Mouse (Mus musculus) urinary bladder, postnatal 4 days (tissue): ENCODE data around the gene Wdr6.

ENCODE experiments used
- DNase-seq, 2 experiments: peaks; one replicate each; pipeline ENCODE4 v3.0.0; 2021 to 2022; ENCODE audit warnings: low spot score in 2 of 2

Wdr6 gene

DNA sequence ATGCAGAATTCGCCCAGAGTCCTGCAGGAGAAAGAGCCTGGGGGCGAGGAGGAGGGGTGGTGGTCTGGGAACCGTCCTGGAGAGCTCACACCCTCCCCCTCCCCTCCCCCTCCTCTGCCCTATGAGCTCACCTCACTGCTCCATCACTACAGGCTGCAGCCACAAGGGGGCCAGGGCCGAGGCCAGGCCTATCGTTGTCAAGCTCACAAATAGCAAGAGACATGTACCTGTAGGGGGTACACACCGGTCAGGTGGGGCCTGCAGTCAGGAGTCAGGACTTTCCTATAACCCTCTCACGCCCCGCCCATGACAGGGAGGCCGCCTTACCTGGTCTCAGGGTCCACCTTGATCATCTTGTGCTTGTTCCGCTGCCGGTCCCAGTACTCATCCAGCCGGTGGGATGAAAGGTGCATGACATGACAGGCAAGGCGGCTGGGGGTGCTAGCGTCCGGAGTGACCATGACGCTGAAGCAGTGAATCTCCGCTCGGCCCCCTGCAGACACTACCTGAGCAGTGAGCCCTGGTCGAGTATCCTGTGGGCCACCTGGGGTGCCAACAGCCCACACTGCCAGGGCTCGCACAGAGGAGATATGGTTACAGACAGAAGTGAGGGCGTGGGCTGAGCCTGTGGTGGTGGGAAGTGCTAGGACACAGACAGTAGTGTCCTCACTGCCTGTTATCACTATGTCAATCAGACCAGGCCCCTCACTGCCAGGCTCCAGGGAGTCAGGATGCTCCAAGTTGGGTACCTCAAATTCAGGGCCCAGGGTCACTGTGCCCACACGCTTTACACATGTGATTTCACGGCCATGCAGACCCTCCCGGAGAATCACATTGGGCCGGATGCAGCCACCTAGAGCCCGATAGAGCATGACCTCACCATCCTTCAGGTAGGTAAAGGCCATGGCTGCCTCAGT, 4.5 kb downstream of the Wdr6 start:
- peak; percentile 58 to 79 for DNase-seq

GRCm38 (mm10) chr9:108572321-108572720, 6.2 kb downstream of the Wdr6 start:
- no peak for DNase-seq

DNA sequence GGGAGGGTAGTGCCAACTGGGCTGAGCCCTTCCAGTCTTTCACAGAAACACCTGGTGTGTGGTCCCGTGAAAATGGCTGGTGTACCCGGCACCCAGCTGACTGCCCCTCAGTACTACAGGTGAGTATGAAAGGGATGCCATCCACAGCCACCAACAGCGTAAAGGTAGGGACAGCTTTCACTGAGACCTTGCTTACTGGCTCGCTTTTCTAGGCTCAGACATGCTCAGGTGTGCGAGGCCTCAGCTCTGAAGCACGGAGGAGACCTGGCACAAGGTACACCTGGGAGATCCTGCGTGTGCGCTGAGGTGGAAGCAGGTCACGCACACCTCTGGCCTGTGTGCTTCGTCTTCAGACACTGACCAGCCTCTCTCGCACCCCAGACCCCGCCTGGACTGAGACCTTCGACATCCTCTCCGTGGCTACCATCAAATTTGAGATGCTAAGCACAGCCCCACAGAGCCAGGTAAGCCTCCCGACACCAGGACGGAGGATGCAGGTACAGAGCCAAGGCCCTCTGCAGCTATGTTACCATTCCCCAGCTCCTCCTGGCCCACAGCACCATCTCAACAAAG, 7.1 kb downstream of the Wdr6 start:
- DNase-seq = no peak

DNA sequence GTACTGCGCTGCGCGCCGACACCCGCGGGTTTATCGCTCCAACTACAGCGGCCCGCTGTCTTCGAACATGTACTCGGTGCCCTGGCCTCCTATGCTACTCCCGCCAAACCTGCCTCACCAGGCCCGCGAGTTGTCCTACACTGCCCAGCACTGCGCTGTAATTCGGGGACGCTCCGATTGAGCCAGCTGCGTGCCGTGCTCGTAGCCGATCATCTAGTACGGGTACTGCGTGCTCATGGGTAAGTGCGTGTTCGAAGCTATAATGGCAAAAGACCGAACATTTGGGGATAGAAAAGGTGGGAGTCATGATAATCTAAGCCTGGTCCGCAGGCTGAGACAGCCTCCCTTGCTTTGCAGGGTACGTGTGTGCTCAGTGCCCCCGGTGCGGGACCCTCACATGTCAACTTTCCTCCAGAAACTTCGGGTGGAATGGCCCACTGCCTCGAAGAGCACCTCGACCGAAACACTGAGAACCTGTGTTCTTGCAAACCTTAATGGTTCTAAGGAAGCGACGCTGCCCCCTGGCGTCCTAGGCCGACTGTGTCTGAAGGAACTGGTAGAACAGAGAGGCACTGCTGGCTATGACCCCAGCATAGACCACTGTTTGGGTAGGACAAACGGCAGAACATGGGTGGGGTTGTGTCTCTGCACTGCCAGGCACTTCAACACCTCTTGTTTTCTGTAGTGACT, 8.2 kb downstream of the Wdr6 start:
- DNase-seq = peak; percentile 62 to 86

DNA sequence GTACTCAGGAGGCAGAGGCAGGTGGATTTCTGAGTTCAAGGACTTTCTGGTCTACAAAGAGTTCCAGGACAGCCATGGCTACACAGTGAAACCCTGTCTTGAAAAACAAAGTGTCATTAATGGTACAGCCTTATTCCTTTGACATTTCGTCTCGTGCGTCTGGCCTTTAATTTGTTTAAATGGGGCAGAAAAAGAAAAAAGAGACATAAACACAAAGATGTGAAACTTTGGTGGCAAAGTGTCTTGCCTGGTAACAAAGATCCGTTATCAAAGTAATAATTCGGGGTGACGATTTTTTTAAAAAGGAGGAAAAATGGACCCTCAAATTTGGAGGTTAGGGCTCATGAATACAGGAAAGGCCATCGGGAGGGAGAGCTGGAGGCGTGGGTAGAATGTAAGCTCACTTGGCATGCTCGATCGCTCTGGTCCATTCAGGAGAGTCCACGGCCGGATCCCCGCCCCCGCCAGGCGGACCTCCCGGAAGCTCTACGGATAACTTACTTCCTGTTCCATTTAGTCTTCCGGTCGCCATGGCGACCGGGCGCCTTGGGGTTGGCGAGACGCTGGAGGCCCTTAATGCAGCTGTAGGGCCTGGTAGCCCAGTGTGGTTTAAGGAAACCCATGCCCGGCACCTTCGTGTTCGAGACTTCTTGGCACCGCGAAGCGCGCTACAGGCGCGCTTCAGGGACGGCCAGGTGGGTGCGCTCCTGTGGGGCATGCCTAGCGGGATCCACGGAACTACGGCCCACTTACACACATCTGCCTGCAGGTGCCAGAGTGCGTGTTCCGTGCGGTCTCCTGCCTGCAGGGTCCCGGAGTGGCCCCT, 8.9 kb downstream of the Wdr6 start, which contains the start of gene Dalrd3:
Gene Dalrd3, plus strand, starts transcription at position 506 of the 826 bp plus-strand sequence.
- DNase-seq = peak; percentile 86 to 90

- no peak for DNase-seq
Observed at GRCm38 (mm10) chr9:108568511-108568921, 10.0 kb downstream of the Wdr6 start.

DNA sequence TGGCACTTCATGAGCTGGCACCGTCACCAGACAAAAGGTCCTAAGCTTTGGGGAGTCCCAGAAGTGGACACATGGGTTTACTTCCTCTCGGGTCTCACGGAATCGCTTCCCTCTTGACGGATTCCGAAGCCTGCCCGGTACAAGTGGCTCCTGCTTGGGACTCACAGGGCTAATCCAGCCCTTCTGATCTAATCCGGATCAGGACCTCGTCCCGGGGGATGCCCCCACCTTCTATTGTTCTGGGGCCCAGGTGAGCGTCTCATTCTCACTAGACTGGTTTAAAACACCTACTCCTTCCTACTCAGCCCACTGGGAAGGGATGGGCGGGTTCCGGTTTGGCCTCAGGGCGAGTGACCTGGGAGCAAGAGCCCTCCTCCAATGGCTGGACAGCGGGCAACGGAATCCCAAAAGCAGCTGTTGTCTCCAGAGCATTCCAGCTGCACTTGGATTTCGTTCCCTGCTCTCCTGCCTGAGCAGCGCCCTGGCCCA, 10.6 kb downstream of the Wdr6 start:
- DNase-seq = no peak

- peak; percentile 91 to 95 for DNase-seq
Observed at GRCm38 (mm10) chr9:108566815-108567776, 11.4 kb downstream of the Wdr6 start, which contains the start of gene Ndufaf3. TSS of gene Ndufaf3 (minus strand) at chr9:108567434.

DNA sequence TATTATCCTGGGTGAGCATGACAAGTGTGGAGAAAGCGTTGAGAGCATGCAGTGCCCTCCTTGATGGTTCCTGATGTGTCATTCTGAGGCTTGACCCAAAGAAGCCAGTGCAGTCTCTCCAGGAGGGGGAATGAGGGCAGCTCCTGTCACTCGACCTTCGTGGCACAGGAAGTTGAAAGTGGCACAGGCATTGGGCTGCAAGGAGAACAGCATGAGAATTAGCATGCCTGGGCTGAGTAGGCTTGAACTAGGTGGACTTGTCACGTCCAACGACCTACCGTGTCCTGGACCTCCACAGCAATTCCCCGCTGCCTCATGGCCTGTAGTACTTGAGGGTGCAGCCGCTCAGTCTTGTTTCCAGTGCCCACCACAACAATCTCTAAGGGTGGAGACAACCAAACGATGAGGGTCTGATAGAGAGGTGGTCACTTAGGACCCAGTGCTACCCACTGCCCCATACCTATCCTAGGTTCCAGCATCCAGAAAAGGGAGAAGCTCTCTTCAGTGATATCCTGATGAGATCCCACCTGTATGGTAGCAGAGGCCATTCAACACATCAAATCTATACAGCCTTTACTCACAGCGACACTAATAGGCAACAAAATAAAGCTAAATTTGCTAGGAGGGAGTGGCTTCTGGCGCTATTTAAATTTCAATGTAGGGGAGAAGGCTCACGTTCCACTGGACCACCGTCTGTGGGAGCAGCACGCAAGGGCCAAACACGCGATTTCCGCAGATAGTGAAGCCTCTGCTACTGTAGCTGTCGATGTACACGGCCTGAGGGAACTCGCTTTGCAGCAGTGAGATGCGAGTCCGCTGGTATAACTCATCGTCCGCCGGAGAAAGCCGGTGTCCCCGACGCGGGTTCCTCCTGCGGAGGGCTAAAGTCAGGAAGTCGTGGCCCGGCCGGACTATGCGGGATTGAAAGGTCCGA, 12.4 kb downstream of the Wdr6 start:
- DNase-seq = no peak

DNA sequence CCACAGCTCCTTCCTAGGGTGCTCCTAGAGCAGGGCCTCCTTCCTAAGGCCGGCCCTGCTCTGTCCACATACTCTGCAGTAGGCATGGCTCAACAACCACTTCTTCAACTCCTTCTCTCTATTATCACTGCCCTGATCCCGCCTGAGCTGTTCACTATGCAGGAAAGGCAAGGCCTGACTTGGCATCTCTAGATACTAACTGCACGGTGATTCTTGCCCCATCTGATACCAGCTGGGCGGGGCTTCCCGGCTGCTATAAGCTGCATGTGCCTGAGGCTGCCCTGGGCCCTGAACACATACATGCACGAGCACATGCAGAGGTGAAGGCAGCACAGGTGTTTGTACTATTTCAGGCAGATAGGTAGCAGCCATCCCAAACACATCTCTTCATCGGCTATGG, 14.4 kb downstream of the Wdr6 start:
- DNase-seq = no peak

- DNase-seq = no peak
Observed at GRCm38 (mm10) chr9:108563671-108564070, 14.9 kb downstream of the Wdr6 start.

DNA sequence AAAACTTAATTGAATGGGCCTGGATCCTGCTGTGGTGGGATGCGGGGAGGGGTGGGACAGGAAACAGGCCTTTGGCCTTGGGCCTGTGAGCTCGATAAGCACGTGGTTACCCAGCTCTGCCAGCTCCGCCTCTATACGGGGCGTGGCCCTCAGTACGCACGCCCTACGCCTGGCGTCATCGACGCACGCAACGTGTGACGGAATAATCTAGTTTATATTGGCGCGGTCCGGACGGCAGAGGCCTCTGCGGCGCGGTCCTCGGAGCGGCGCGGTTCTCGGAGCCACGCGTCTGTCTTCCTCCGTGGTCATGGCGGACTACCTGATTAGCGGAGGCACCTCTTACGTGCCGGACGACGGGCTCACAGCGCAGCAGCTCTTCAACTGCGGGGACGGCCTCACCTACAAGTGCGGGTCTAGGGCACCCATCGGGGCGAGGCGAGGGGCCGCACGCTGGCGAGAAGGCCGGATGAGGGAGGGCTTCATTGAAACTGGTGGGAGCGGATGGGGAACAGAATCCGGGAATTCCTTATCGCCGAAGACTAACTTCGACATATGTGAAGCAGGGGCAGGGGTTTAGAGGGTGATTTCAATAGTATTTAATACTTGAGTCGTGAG, 18.2 kb downstream of the Wdr6 start, which contains the start of gene Impdh2:
Gene Impdh2, plus strand, starts transcription at position 60 of the 615 bp plus-strand sequence.
- DNase-seq = peak; percentile 93

DNA sequence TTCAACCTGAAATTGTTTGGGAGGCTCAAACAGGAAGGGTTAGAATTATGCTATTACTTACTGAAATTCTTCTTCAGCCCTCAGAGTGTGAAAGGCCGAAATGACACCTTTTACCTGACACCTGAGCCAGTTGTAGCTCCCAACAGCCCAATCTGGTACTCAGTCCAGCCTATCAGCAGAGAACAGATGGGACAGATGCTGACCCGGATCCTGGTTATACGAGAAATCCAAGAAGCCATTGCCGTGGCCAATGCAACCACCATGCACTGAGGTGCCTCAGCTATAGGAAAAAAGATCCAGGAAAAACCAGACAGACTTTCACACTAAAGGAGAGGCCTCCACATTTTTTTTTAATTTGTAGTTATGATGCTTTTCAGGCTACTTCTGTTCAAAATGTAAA, 19.4 kb downstream of the Wdr6 start:
- no peak for DNase-seq

DNA sequence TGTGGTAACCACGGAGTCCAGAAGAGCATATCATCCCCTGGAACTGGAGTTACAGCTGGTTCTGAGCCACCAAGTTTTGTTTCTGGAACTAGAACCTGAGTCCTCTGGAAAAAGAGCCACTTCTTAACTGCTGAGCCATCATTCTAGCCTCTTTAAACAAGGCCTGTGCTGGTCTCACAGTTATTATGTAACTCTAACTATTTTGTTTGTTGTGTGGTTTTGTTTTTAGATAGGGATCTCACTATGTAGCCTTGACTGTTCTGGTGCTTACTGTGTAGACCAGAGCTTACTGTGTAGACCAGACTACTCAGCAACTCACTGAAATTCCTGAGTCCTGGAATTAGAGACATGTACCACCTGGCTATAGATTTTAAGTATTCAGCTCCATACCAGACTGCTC, 31.7 kb downstream of the Wdr6 start:
- no peak for DNase-seq

GRCm38 (mm10) chr9:108545986-108546385, 32.6 kb downstream of the Wdr6 start:
- DNase-seq = no peak

DNA sequence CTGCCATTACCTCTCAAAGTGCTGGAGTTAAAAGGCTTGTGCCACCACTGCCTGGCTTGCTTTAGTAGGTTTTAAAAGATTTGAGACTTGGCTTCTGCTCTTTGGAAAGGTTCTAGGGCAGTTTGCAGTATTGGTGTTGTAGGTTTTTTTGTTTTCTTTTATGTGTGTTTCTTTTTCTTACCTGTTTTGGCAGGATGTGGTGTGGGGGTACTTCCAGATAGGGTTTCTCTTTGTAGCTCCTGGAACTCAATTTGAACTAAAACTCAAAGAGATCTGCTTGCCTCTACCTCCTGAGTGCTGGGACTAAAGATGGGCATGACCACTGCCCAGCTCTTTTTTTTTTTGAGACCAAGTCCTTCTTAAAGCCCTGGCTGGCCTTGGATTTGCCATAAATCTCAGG, 37.7 kb downstream of the Wdr6 start:
- no peak for DNase-seq

DNA sequence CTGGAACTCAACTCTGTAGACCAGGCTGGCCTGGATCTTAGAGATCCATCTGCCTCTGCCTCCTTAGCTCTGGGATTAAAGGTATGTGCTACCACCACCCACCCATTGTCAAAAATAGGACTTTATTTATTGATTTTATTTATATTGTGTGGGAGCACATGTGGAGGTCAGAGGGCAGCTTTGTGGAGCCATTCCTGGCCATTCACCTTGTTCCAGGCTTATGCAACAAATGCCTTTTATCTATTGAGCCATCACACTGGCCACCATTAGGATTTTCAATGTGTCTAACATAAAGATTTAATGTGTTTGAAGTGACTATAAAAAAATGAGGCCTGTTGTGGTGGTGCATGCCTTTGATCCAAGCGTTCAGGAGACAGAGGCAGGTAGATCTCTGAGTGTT, 47.0 kb downstream of the Wdr6 start:
- no peak for DNase-seq

GRCm38 (mm10) chr9:108530954-108531353, 47.6 kb downstream of the Wdr6 start:
- no peak for DNase-seq

DNA sequence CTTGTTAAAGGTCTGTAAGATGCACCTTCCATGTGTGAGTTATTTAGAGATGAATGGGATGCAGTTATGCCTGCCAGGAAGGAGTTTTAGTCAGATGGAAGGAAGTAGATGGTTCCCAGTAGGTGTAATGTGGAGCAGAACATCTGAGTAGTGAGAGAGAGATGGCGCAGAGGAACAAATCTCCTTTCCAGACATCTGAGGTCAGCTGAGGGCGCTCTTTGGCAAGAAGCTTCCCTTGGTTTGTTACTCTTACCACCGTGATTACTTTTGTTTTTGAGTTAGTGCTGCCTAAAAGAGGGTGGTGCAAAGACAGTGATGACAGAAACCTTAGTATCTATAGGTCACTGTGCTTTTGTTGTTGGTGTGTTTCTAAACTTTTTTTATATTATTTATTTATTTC, 53.1 kb downstream of the Wdr6 start:
- DNase-seq = no peak
